Mouse (Mus musculus) stomach, postnatal 0 days (tissue): ENCODE measurements at regions not wholly inside any gene's neighbourhood (a gene's known extent, or its start where the extent isn't known, plus 50 kb on each side); places are given as distances from the start of the nearest gene placed in this dataset.

Experiments
- CTCF ChIP-seq: IDR thresholded peaks from 2 replicates; pipeline ENCODE4 v1.5.1; 2016; ENCODE audit warnings: antibody characterized with exemption, low read depth, mild to moderate bottlenecking, moderate library complexity
- EP300 ChIP-seq: optimal IDR thresholded peaks from 2 replicates; pipeline ENCODE3; 2016; ENCODE audit warnings: antibody characterized with exemption

DNA sequence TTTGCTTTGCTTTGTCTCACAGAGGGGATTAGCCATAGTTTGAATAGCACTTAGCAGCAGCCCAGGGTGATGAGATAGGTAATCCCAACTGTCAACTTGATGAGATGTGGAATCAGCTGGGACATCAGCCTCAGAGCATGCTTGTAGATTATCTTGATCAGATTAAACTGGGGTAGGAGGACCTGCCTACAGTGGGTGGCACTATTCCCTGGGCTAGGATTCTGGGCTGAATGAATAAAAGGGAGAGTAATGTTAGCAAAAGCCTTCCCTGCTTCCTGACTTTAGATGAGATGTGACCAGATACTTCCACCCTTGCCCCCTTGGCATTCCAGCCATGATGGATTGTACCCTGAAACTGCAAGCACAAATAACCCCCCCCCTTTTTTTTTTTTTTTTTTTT lies 198.0 kb upstream of the Klf3 start:
- TF ChIP-seq CTCF (no peak), EP300 (no peak)
